Mouse (Mus musculus) limb, embryonic 11.5 days (tissue): ENCODE measurements at regions not wholly inside any gene's neighbourhood (a gene's known extent, or its start where the extent isn't known, plus 50 kb on each side); places are given as distances from the start of the nearest gene placed in this dataset.

Source experiments
- ATAC-seq: fragments of 200-750 bp; cut with Nextera tagmentation; 2 replicates; pipeline ENCODE4 v1.8.0; 2017; ENCODE audit warnings: low read depth; ENCODE audit not compliant: insufficient number of reproducible peaks, low FRiP score, low TSS enrichment
- DNase-seq: peaks from one replicate; pipeline ENCODE4 v3.0.0-alpha.2; 2015; ENCODE audit warnings: low spot score
- H3K27ac ChIP-seq: fragments of 300-500 bp; sonication (generic); replicated peaks from 2 replicates; pipeline ENCODE4 v1.5.1; 2014; ENCODE audit warnings: low read depth, mild to moderate bottlenecking, low read length
- H3K27me3 ChIP-seq: fragments of 300-500 bp; sonication (generic); 2 replicates; pipeline ENCODE4 v1.6.1; 2014; ENCODE audit warnings: mild to moderate bottlenecking, low read length, mixed read lengths; ENCODE audit not compliant: control insufficient read depth, insufficient read depth
- H3K36me3 ChIP-seq: fragments of 300-500 bp; sonication (generic); 2 replicates; pipeline ENCODE4 v1.6.1; 2014; ENCODE audit warnings: mild to moderate bottlenecking, low read length, moderate library complexity, mixed read lengths; ENCODE audit not compliant: control insufficient read depth, insufficient read depth
- H3K4me1 ChIP-seq: fragments of 300-500 bp; sonication (generic); 2 replicates; pipeline ENCODE4 v1.6.1; 2014; ENCODE audit warnings: low read length, mixed read lengths; ENCODE audit not compliant: control insufficient read depth, insufficient read depth
- H3K4me2 ChIP-seq: fragments of 300-500 bp; sonication (generic); 2 replicates; pipeline ENCODE4 v1.6.1; 2014; ENCODE audit warnings: low read depth, mild to moderate bottlenecking, moderate library complexity; ENCODE audit not compliant: severe bottlenecking
- H3K4me3 ChIP-seq: fragments of 300-500 bp; sonication (generic); 2 replicates; pipeline ENCODE4 v1.5.1; 2014; ENCODE audit warnings: low read depth, low read length
- H3K9ac ChIP-seq: fragments of 300-500 bp; sonication (generic); 2 replicates; pipeline ENCODE4 v1.6.1; 2014; ENCODE audit warnings: mild to moderate bottlenecking, low read length
- H3K9me3 ChIP-seq: fragments of 300-500 bp; sonication (generic); 2 replicates; pipeline ENCODE4 v1.6.1; 2016; ENCODE audit warnings: low read length; ENCODE audit not compliant: control insufficient read depth
- WGBS: fragments of 180-500 bp; shearing (Covaris S2); extraction: QIAGEN DNeasy Blood & Tissue Kit; methylation state at CpG from one replicate; pipeline ENCODE4 v1.1.7; 2014; 5-methylcytosine and 5-hydroxymethylcytosine counted together

GRCm38 (mm10) chr6:133972054-133972705, 63.3 kb upstream of the Etv6 start:
- Histone ChIP-seq H3K9ac (no peak overlapping the region), H3K4me1 (no peaks in the 10 kb centered on the region), H3K27me3 (no peaks in the 10 kb centered on the region), H3K27ac (no peak overlapping the region), H3K4me2 (no peak overlapping the region), H3K9me3 (no peaks in the 10 kb centered on the region), H3K36me3 (no peaks in the 10 kb centered on the region), H3K4me3 (no peak overlapping the region)
- 61% methylated on average over 6 of the region's 6 CpGs for WGBS
- DNase-seq (peak; percentile 14), ATAC-seq (no peak)

- no peak overlapping the region for H3K4me3 ChIP-seq
- WGBS = 93% methylated on average over 7 of the region's 7 CpGs
- DNase-seq = no peak
- no peak overlapping the region for H3K27ac ChIP-seq
- H3K4me2 ChIP-seq = no peak overlapping the region
- H3K27me3 ChIP-seq = no peaks in the 10 kb centered on the region
- ATAC-seq = no peak
- H3K36me3 ChIP-seq = no peaks in the 10 kb centered on the region
- H3K9ac ChIP-seq = no peak overlapping the region
- H3K4me1 ChIP-seq = no peaks in the 10 kb centered on the region
- H3K9me3 ChIP-seq = no peaks in the 10 kb centered on the region
Observed at GRCm38 (mm10) chr6:133973205-133973838, 62.2 kb upstream of the Etv6 start.

GRCm38 (mm10) chr6:133975951-133976350, 59.5 kb upstream of the Etv6 start:
- Histone ChIP-seq H3K9ac (no peak overlapping the region), H3K4me1 (no peaks in the 10 kb centered on the region), H3K9me3 (no peaks in the 10 kb centered on the region), H3K27ac (no peak overlapping the region), H3K36me3 (no peaks in the 10 kb centered on the region), H3K4me3 (no peak overlapping the region), H3K27me3 (no peaks in the 10 kb centered on the region), H3K4me2 (no peak overlapping the region)
- ATAC-seq (no peak), DNase-seq (no peak)
- WGBS = 80% methylated on average over 1 of the region's 1 CpGs

- Histone ChIP-seq H3K4me2 (no peak overlapping the region), H3K9ac (no peak overlapping the region), H3K36me3 (no peaks in the 10 kb centered on the region), H3K4me3 (no peak overlapping the region), H3K4me1 (no peaks in the 10 kb centered on the region), H3K9me3 (no peaks in the 10 kb centered on the region), H3K27ac (no peak overlapping the region), H3K27me3 (no peaks in the 10 kb centered on the region)
- ATAC-seq (no peak), DNase-seq (no peak)
- 59% methylated on average over 6 of the region's 6 CpGs for WGBS
Observed at GRCm38 (mm10) chr6:133976854-133977253, 58.6 kb upstream of the Etv6 start.

GRCm38 (mm10) chr6:133983804-133984514, 51.5 kb upstream of the Etv6 start:
- no peaks in the 10 kb centered on the region for H3K9me3 ChIP-seq
- no peaks in the 10 kb centered on the region for H3K27me3 ChIP-seq
- no peak for ATAC-seq
- 82% methylated on average over 10 of the region's 10 CpGs for WGBS
- no peak overlapping the region for H3K4me2 ChIP-seq
- no peak overlapping the region for H3K27ac ChIP-seq
- H3K36me3 ChIP-seq = no peaks in the 10 kb centered on the region
- no peak overlapping the region for H3K9ac ChIP-seq
- DNase-seq = no peak
- no peak overlapping the region for H3K4me3 ChIP-seq
- H3K4me1 ChIP-seq = 0 out of 2 replicates have a peak, but pooled peaks cover 2% of the 10 kb centered on the region

- Histone ChIP-seq H3K4me1 (0 out of 2 replicates have a peak, but pooled peaks cover 2% of the 10 kb centered on the region), H3K27ac (no peak overlapping the region), H3K27me3 (no peaks in the 10 kb centered on the region), H3K9ac (no peak overlapping the region), H3K9me3 (no peaks in the 10 kb centered on the region), H3K4me2 (peak overlapping the region; percentile 13; the same call in 1 of the 2 replicates), H3K36me3 (no peaks in the 10 kb centered on the region), H3K4me3 (no peak overlapping the region)
- ATAC-seq (0 out of 2 replicates have a peak, but pooled peaks have one; percentile 56), DNase-seq (no peak)
- WGBS = 34% methylated on average over 16 of the region's 16 CpGs
Observed at GRCm38 (mm10) chr6:133984666-133985355, 50.7 kb upstream of the Etv6 start.
